Mouse (Mus musculus) liver, embryonic 11.5 days (tissue): ENCODE measurements at regions not wholly inside any gene's neighbourhood (a gene's known extent, or its start where the extent isn't known, plus 50 kb on each side); places are given as distances from the start of the nearest gene placed in this dataset.

ENCODE experiments used
- ATAC-seq: fragments of 200-750 bp; cut with Nextera tagmentation; replicated peaks from 2 replicates; pipeline ENCODE4 v1.8.0; 2017; ENCODE audit warnings: moderate number of reproducible peaks, mild to moderate bottlenecking, moderate TSS enrichment, moderate library complexity; ENCODE audit not compliant: low FRiP score
- DNase-seq: peaks from one replicate; pipeline ENCODE4 v3.0.0-alpha.2; 2017; ENCODE audit warnings: low spot score
- H3K27ac ChIP-seq: fragments of 300-500 bp; sonication (generic); 2 replicates; pipeline ENCODE4 v1.5.1; 2014; ENCODE audit warnings: mild to moderate bottlenecking, low read depth, low read length, control low read depth
- H3K27me3 ChIP-seq: fragments of 300-500 bp; sonication (generic); replicated peaks from 2 replicates; pipeline ENCODE4 v1.6.1; 2014; ENCODE audit warnings: low read length, mixed read lengths; ENCODE audit not compliant: control insufficient read depth, insufficient read depth
- H3K36me3 ChIP-seq: fragments of 300-500 bp; sonication (generic); 2 replicates; pipeline ENCODE4 v1.6.1; 2014; ENCODE audit warnings: mild to moderate bottlenecking, low read length, moderate library complexity, mixed read lengths; ENCODE audit not compliant: control insufficient read depth, insufficient read depth
- H3K4me1 ChIP-seq: fragments of 300-500 bp; sonication (generic); replicated peaks from 2 replicates; pipeline ENCODE4 v1.6.1; 2014; ENCODE audit warnings: low read length, mixed read lengths; ENCODE audit not compliant: control insufficient read depth, insufficient read depth
- H3K4me2 ChIP-seq: fragments of 300-500 bp; sonication (generic); 2 replicates; pipeline ENCODE4 v1.6.1; 2014; ENCODE audit warnings: mild to moderate bottlenecking, control low read depth, moderate library complexity
- H3K4me3 ChIP-seq: fragments of 300-500 bp; sonication (generic); 2 replicates; pipeline ENCODE4 v1.5.1; 2014; ENCODE audit warnings: low read depth, low read length, control low read depth
- H3K9ac ChIP-seq: fragments of 300-500 bp; sonication (generic); 2 replicates; pipeline ENCODE4 v1.6.1; 2014; ENCODE audit warnings: low read depth, low read length, control low read depth
- H3K9me3 ChIP-seq: fragments of 300-500 bp; sonication (generic); 2 replicates; pipeline ENCODE4 v1.6.1; 2016; ENCODE audit warnings: low read length, inconsistent platforms, mixed read lengths; ENCODE audit not compliant: control insufficient read depth
- WGBS: fragments of 180-500 bp; shearing (Covaris S2); extraction: QIAGEN DNeasy Blood & Tissue Kit; methylation state at CpG from one replicate; pipeline ENCODE4 v1.1.7; 2014; 5-methylcytosine and 5-hydroxymethylcytosine counted together

GRCm38 (mm10) chr1:71986047-71986446 lies 226.1 kb downstream of the Mreg start:
- H3K36me3 ChIP-seq, result no peaks in the 10 kb centered on the region
- 69% methylated on average over 1 of the region's 1 CpGs for WGBS
- H3K27me3 ChIP-seq, result no peaks in the 10 kb centered on the region
- DNase-seq, result no peak
- no peak overlapping the region for H3K27ac ChIP-seq
- no peak for ATAC-seq
- H3K9ac ChIP-seq, result no peak overlapping the region
- no peaks in the 10 kb centered on the region for H3K9me3 ChIP-seq
- no peaks in the 10 kb centered on the region for H3K4me1 ChIP-seq
- no peak overlapping the region for H3K4me3 ChIP-seq
- no peak overlapping the region for H3K4me2 ChIP-seq

- Histone ChIP-seq H3K9me3 (no peaks in the 10 kb centered on the region), H3K4me3 (no peak overlapping the region), H3K27ac (no peak overlapping the region), H3K4me1 (no peaks in the 10 kb centered on the region), H3K9ac (no peak overlapping the region), H3K4me2 (no peak overlapping the region), H3K36me3 (no peaks in the 10 kb centered on the region), H3K27me3 (no peaks in the 10 kb centered on the region)
- DNase-seq (no peak), ATAC-seq (no peak)
- WGBS, result 89% methylated on average over 7 of the region's 7 CpGs
Observed at GRCm38 (mm10) chr1:71983786-71984185, 228.3 kb downstream of the Mreg start.

GRCm38 (mm10) chr1:71982423-71983262 lies 229.5 kb downstream of the Mreg start:
- H3K36me3 ChIP-seq, result no peaks in the 10 kb centered on the region
- H3K27me3 ChIP-seq, result no peaks in the 10 kb centered on the region
- H3K4me1 ChIP-seq, result no peaks in the 10 kb centered on the region
- H3K9me3 ChIP-seq, result no peaks in the 10 kb centered on the region
- 69% methylated on average over 5 of the region's 5 CpGs for WGBS
- ATAC-seq, result no peak
- H3K27ac ChIP-seq, result no peak overlapping the region
- no peak overlapping the region for H3K9ac ChIP-seq
- no peak for DNase-seq
- no peak overlapping the region for H3K4me3 ChIP-seq
- no peak overlapping the region for H3K4me2 ChIP-seq

GRCm38 (mm10) chr1:71980624-71981023 lies 231.5 kb downstream of the Mreg start:
- Histone ChIP-seq H3K4me3 (no peak overlapping the region), H3K9me3 (no peaks in the 10 kb centered on the region), H3K27me3 (no peaks in the 10 kb centered on the region), H3K4me1 (no peaks in the 10 kb centered on the region), H3K9ac (no peak overlapping the region), H3K36me3 (no peaks in the 10 kb centered on the region), H3K27ac (no peak overlapping the region), H3K4me2 (no peak overlapping the region)
- WGBS, result 72% methylated on average over 4 of the region's 4 CpGs
- ATAC-seq, result no peak
- no peak for DNase-seq

- DNase-seq (no peak), ATAC-seq (no peak)
- H3K4me2 ChIP-seq, result no peak overlapping the region
Observed at GRCm38 (mm10) chr1:71979261-71979660, 232.8 kb downstream of the Mreg start.

GRCm38 (mm10) chr1:71977361-71977760 lies 234.7 kb downstream of the Mreg start:
- ATAC-seq, result no peak
- Histone ChIP-seq H3K4me2 (no peak overlapping the region), H3K4me3 (no peak overlapping the region), H3K9me3 (no peaks in the 10 kb centered on the region), H3K4me1 (no peaks in the 10 kb centered on the region), H3K27ac (no peak overlapping the region), H3K9ac (no peak overlapping the region), H3K36me3 (no peaks in the 10 kb centered on the region), H3K27me3 (no peaks in the 10 kb centered on the region)
- no peak for DNase-seq
- WGBS, result 84% methylated on average over 5 of the region's 5 CpGs

More at GRCm38 (mm10) chr1:71979261-71979660, 232.8 kb downstream of the Mreg start:
- no peaks in the 10 kb centered on the region for H3K27me3 ChIP-seq
- H3K9me3 ChIP-seq, result no peaks in the 10 kb centered on the region
- no peak overlapping the region for H3K4me3 ChIP-seq
- no peaks in the 10 kb centered on the region for H3K4me1 ChIP-seq
- H3K27ac ChIP-seq, result no peak overlapping the region
- no peak overlapping the region for H3K9ac ChIP-seq
- H3K36me3 ChIP-seq, result no peaks in the 10 kb centered on the region
- WGBS, result 63% methylated on average over 4 of the region's 4 CpGs

GRCm38 (mm10) chr1:71974715-71975114 lies 237.4 kb downstream of the Mreg start:
- ATAC-seq (no peak), DNase-seq (no peak)
- H3K9me3 ChIP-seq, result no peaks in the 10 kb centered on the region
- H3K9ac ChIP-seq, result no peak overlapping the region
- no peaks in the 10 kb centered on the region for H3K36me3 ChIP-seq
- H3K4me1 ChIP-seq, result no peaks in the 10 kb centered on the region
- 41% methylated on average over 4 of the region's 4 CpGs for WGBS
- H3K4me2 ChIP-seq, result no peak overlapping the region
- H3K4me3 ChIP-seq, result no peak overlapping the region
- no peak overlapping the region for H3K27ac ChIP-seq
- no peaks in the 10 kb centered on the region for H3K27me3 ChIP-seq

- Histone ChIP-seq H3K4me1 (no peaks in the 10 kb centered on the region), H3K9ac (no peak overlapping the region), H3K27ac (no peak overlapping the region), H3K9me3 (no peaks in the 10 kb centered on the region), H3K36me3 (no peaks in the 10 kb centered on the region), H3K4me3 (no peak overlapping the region), H3K4me2 (no peak overlapping the region), H3K27me3 (no peaks in the 10 kb centered on the region)
- DNase-seq (no peak), ATAC-seq (no peak)
- WGBS, result 86% methylated on average over 6 of the region's 6 CpGs
Observed at GRCm38 (mm10) chr1:71971943-71972342, 240.2 kb downstream of the Mreg start.

- Histone ChIP-seq H3K4me3 (no peak overlapping the region), H3K9me3 (no peaks in the 10 kb centered on the region), H3K27ac (no peak overlapping the region), H3K4me1 (no peaks in the 10 kb centered on the region), H3K36me3 (no peaks in the 10 kb centered on the region), H3K9ac (no peak overlapping the region), H3K27me3 (no peaks in the 10 kb centered on the region), H3K4me2 (no peak overlapping the region)
- 71% methylated on average over 2 of the region's 2 CpGs for WGBS
- DNase-seq (no peak), ATAC-seq (no peak)
Observed at GRCm38 (mm10) chr1:71970771-71971170, 241.3 kb downstream of the Mreg start.
